Mouse (Mus musculus) macrophage (primary cell): ENCODE measurements around the gene AU040320. TPM values are rescaled to one million over a fixed set of nuclear protein-coding genes. Genes with fewer than 3 reads are reported as not detected.

ENCODE experiments used
- H3K27ac ChIP-seq: fragments of 350-480 bp; formaldehyde crosslinking; 2 replicates; pipeline ENCODE4 v1.9.0; 2021
- H3K36me3 ChIP-seq: fragments of 350-480 bp; formaldehyde crosslinking; 2 replicates; pipeline ENCODE4 v1.9.0; 2021; ENCODE audit errors: inconsistent target
- H3K4me3 ChIP-seq: fragments of 350-480 bp; formaldehyde crosslinking; 2 replicates; pipeline ENCODE4 v1.9.0; 2021; ENCODE audit errors: inconsistent target
- H3K79me2 ChIP-seq: fragments of 350-480 bp; formaldehyde crosslinking; 2 replicates; pipeline ENCODE4 v1.9.0; 2021; ENCODE audit errors: inconsistent target
- WGBS: methylation state at CpG from one replicate; pipeline ENCODE4 v1.1.7; 2026; ENCODE audit warnings: inconsistent platforms; ENCODE audit not compliant: missing documents; 5-methylcytosine and 5-hydroxymethylcytosine counted together
- polyA plus RNA-seq: library from polyadenylated mRNA; stranded (reverse); fragments of 250-400 nt; gene quantifications from 3 replicates; pipeline ENCODE4 v1.2.4, GENCODE M21; 2018; ENCODE audit warnings: inconsistent platforms

The AU040320 gene
- polyA plus RNA-seq, 1 experiment from 2014 or later, result 26.7 TPM

DNA sequence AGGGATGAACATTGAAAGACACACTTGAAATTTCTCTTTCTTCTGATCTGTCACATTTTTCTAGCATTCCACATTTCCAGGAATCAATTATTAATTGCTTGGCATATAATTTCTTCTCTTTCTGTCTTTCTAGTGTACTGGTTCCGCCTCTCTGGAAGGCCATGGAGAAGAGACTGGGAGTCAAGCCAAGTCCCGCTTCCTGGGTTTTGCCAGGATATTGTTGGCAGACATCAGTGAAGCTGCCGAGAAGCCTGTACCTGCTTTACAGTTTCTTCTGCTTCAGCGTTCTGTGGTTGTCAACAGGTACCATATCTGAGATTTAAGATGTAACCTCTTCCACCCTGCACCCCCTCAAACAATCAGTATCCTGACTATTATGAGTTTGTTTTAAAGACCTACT lies 3.4 kb downstream of the AU040320 start:
- no peak overlapping the region for H3K27ac ChIP-seq
- WGBS, result 96% methylated on average over 4 of the region's 4 CpGs
- peaks cover 23% of the 10 kb centered on the region; the same call in 1 of the 2 replicates for H3K79me2 ChIP-seq
- H3K4me3 ChIP-seq, result no peak overlapping the region
- H3K36me3 ChIP-seq, result peaks cover 18% of the 10 kb centered on the region

DNA sequence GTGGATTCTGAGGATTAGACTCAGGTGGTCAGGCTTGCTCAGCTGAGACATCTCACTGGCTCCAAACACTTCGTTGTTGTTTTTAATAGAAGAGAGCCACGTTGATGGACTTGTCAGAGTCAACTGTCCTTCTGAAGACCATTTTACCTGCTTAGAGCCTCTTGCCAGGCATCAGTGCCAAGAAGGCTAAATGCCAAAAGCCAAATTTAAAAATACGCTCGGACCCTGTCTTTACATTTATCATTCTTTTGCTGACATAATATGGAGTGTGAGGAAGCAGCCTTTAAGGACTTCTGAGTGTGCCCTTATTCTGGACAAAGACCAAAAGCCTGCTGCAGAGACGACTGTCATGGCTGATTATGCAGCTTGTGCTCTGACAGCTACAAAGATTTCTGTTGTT lies 5.0 kb downstream of the AU040320 start:
- 90% methylated on average over 5 of the region's 5 CpGs for WGBS
- H3K27ac ChIP-seq, result no peak overlapping the region
- H3K36me3 ChIP-seq, result peaks cover 32% of the 10 kb centered on the region

DNA sequence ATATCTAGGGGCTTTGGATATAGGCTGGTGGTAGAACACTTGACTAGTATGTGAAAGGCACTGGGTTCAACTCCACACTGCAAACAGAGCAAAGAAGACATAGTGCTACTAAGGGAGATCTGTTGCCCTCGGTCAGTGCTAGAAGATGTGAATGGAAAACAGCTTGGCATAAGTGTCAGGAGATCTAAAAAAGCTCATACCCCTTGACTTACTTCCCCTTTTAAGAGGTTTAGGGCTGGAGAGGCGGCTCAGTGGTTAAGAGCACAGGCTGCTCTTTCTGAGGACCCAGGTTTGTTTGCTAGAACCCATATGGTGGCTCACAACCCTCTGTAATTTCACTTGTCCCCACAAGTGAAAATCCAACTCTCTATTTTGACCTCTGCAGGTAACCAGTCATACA lies 6.1 kb downstream of the AU040320 start:
- Histone ChIP-seq H3K36me3 (peaks cover 32% of the 10 kb centered on the region), H3K79me2 (peaks cover 10% of the 10 kb centered on the region; the same call in 1 of the 2 replicates), H3K27ac (no peak overlapping the region), H3K4me3 (no peak overlapping the region)
- 4% methylated on average over 2 of the region's 2 CpGs for WGBS

More for the DNA sequence above, 5.0 kb downstream of the AU040320 start:
- Histone ChIP-seq H3K4me3 (no peak overlapping the region), H3K79me2 (peaks cover 15% of the 10 kb centered on the region; the same call in 1 of the 2 replicates)

DNA sequence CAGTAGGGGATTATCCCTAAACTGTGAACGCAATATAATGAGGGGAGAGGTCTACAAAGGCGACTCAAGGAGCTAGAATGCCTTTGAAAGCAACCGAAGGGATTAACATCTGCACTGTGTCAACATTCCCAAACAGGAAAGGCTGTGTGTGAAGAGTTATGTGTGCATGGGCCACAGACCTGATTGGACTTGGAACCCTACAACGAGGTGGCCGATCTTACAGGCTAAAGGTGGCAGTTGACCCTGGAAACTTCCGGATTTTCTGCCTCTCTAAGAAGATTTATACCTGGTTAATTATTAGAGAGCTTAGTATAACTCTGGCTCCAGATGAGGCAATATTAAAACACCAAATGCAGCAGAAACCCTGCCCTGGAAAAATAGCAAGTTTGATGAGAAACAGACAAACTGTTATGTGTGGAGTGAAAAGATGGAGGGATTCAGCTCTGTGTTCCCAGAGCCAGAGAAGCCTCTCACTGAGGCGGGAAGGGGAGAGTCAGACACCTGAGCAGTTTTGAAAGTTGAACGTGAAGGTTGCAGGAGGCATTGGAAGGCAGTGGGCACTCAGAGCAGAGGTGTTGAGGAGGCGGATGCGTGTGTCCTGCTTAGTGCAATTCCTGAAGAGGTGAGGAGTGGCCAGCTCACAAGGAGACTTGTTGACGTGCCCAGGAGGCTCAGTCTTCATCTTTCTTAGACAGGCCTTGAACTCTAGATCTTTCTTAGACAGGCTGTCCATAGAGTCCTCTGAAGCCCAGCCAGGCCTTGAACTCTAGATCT lies 9.4 kb downstream of the AU040320 start:
- H3K36me3 ChIP-seq, result peaks cover 32% of the 10 kb centered on the region
- H3K27ac ChIP-seq, result no peak overlapping the region
- 91% methylated on average over 11 of the region's 11 CpGs for WGBS

DNA sequence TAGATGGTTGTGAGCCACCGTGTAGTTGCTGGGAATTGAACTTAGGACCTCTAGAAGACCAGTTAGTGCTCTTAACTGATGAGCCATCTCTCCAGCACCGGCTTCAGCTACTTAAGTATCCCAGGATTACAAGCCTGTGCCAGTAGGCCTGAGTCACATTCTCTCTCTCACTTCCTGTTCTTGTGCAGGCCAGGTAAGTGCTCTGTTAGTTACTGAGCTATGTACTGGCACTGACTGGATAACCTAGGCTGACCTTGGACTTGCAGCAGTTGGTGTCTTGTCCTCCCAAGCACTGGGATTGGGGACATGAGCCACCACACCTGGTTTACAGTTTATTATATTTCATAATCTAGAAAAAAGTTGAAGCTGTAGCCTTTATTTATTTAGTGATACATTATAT lies 10.1 kb downstream of the AU040320 start:
- Histone ChIP-seq H3K27ac (no peak overlapping the region), H3K79me2 (no peaks in the 10 kb centered on the region), H3K4me3 (no peak overlapping the region), H3K36me3 (peaks cover 32% of the 10 kb centered on the region)
- 88% methylated on average over 2 of the region's 2 CpGs for WGBS

More for the DNA sequence above, 9.4 kb downstream of the AU040320 start:
- no peaks in the 10 kb centered on the region for H3K79me2 ChIP-seq
- H3K4me3 ChIP-seq, result no peak overlapping the region

DNA sequence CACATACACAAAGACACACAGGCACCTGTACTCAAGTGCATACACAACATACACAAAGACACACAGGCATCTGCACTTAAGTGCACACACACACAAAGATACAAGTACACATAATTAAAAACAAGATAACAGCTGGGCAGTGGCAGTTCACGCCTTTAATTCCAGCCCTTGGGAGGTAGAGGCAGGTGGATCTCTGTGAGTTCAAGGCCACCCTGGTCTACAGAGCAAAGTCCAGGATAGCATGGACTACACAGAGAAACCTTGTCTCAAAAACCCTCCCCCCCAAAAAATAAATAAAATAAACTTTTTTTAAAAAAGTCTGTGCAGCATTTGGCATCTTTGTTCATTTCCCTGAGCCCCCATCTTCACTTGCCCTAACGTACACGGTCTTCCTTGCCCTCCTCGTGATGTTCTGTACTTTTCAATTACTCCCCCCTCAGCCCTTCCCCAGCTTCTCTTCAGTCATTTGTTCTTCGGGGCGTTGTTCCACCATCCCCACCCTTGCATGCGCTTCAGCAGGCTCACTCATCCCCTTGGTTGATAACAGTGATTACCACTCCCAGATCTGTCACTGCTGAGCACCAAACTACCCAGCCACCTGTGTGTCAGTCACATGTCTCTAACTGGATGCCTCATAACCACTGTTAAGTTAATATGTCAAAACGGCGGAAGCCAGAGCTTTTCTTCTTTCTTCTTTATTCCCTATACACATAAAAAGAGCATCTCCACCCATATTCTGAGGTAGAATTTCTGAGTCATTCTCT lies 16.6 kb downstream of the AU040320 start:
- no peak overlapping the region for H3K27ac ChIP-seq
- 95% methylated on average over 9 of the region's 9 CpGs for WGBS
- no peaks in the 10 kb centered on the region for H3K79me2 ChIP-seq
- no peaks in the 10 kb centered on the region for H3K36me3 ChIP-seq
- no peak overlapping the region for H3K4me3 ChIP-seq

DNA sequence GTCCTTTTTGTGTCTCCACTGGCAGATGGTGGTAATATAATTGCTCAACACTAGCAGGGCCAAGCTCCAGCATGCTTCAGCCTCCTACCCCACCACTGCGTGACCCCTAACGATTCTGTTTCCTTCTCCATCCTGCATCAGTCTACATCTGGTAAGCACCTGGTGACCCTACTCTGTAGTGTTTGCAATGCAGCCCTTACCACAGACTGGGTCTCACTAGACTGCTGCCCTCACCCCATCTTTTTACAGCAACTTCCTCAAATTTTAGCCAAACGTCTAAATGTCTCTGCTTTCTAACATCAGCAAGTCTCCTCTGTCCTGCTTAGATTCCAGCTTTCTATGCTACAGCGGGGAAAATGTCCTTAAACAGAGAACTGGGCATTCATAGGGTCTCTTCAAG lies 17.5 kb downstream of the AU040320 start:
- no peaks in the 10 kb centered on the region for H3K36me3 ChIP-seq

DNA sequence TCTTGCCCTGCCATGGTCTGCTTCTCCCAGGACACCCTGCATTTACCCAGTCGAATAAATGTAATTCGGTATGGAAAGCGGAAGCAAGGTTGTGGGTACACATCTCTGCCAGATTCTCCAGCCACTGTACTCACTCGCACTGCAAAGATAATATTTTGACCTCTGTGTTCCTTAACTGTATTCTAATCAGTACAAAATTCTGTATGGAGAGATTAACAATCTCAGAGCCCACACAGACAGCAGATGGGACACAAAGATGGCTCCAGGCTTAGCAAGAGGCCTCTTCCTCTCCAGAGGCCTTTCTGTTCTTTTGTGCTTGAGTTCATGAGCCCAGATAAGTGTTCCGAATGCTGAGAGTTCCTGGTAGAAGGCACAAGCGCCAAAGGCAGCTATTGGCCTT lies 20.5 kb downstream of the AU040320 start:
- WGBS, result 96% methylated on average over 6 of the region's 6 CpGs
- Histone ChIP-seq H3K27ac (no peak overlapping the region), H3K36me3 (no peaks in the 10 kb centered on the region), H3K4me3 (no peak overlapping the region), H3K79me2 (no peaks in the 10 kb centered on the region)

More for the DNA sequence above, 17.5 kb downstream of the AU040320 start:
- 30% methylated on average over 4 of the region's 4 CpGs for WGBS
- H3K4me3 ChIP-seq, result no peak overlapping the region
- H3K27ac ChIP-seq, result no peak overlapping the region
- H3K79me2 ChIP-seq, result no peaks in the 10 kb centered on the region

DNA sequence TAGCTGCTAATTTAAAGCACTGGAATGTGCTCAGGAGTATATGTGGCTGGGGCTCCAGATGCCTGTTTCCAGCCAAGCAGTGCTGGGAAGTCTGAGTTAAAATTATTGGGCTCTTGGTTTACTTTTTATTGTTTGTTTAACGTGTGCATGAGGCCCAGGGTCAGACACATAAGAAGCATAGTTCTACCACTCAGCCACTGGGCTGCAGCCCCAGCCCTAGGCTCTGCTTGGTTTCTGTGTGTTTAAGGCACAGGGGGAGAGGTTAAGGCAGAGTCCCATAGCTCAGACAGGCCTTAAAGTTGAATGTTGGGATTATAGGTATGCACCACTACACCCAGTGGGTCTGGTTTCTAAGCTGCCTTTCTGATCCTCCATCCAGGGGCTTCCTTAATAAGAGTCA lies 21.8 kb downstream of the AU040320 start:
- H3K27ac ChIP-seq, result no peak overlapping the region
- 100% methylated on average over 1 of the region's 1 CpGs for WGBS

DNA sequence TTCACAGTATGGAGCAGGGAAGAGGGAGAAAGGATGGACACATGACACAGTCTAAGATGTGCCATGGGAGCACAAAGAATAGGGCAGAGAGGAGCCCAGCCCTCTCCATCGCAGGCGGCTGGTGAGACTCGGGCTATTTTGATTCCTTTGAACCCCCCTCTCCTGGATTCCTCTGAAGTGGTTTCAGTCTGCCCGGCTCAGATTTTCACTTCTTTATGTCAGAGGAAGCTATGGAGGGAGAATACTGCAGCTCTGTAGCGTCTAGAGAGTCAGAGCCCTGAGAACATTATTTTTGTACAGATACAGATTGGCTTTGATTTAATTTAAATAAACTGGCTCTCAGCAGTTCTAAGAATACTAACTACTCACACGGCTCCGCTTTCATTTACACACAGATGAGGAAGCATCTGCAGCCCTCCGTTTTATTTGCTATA lies 25.8 kb downstream of the AU040320 start:
- H3K36me3 ChIP-seq, result no peaks in the 10 kb centered on the region
- H3K79me2 ChIP-seq, result no peaks in the 10 kb centered on the region
- no peak overlapping the region for H3K27ac ChIP-seq
- no peak overlapping the region for H3K4me3 ChIP-seq
- WGBS, result 83% methylated on average over 8 of the region's 8 CpGs

More for the DNA sequence above, 21.8 kb downstream of the AU040320 start:
- no peak overlapping the region for H3K4me3 ChIP-seq
- H3K79me2 ChIP-seq, result no peaks in the 10 kb centered on the region
- no peaks in the 10 kb centered on the region for H3K36me3 ChIP-seq

DNA sequence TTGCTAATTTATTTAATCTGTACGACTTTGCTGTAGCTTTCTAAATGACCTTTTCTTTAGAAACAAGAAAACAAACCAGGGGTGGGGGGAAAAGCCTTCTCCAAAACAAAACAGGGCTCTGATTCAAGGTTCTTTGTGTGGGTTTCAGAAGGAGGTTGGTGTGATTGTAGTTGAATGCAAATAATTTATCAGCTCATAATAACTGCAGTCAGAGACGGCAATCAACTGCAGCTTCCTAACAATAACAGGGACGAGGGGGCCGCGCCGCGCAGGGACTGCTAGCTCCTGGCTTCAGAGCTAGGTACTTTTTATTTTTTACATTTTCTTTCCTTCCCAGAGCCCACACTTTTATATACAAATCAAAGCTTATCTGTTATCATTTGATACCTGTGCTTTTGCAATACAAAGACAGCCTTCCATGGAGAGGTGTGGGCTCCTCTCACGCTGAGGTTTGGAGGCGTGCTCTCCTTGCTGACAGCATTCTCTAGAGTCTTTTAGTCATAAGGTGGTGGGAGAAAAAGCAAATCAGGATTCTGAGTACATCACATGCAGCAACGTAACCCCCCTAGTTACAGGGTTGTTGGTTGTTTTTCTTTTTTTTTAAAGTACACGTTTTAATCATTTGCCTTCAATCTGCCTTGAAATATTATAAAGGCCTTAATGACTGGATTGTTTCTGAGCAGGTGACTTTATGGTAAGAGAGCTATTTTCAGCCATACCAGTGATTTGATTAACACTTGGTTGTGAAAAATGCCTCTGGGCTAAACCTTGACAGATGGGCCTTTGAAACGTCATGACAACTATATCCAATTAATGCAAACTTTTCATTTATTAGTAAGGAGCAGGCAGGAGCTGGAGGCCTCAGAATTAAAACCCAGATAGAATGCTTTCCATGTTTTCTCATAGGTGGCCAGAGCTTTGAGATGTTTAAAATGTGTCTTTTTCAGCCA lies 26.8 kb downstream of the AU040320 start:
- no peak overlapping the region for H3K4me3 ChIP-seq
- no peak overlapping the region for H3K27ac ChIP-seq
- no peaks in the 10 kb centered on the region for H3K36me3 ChIP-seq
- H3K79me2 ChIP-seq, result no peaks in the 10 kb centered on the region
- WGBS, result 98% methylated on average over 11 of the region's 12 CpGs

DNA sequence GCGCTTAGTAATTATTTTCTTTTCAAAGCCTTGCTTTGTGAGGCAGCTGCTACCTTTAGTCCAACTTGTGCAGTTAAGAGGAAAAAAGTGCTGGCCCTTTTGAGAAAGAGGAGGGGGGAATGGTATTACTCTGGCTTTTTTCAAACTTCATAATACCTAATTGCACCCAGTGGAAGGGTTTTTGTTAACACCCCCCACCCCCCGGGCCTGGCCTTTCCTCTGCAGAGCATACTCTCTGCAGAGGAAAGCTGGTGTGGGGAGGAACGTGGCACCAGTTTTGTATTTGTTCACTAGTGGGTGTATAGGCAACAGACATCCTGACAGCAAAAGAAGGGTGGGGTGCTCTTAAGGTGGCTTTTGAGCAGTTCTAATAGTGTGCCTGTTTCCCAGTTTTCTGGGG lies 28.5 kb downstream of the AU040320 start:
- no peaks in the 10 kb centered on the region for H3K79me2 ChIP-seq
- H3K27ac ChIP-seq, result no peak overlapping the region
- no peak overlapping the region for H3K4me3 ChIP-seq
- WGBS, result 94% methylated on average over 3 of the region's 3 CpGs
- H3K36me3 ChIP-seq, result no peaks in the 10 kb centered on the region

DNA sequence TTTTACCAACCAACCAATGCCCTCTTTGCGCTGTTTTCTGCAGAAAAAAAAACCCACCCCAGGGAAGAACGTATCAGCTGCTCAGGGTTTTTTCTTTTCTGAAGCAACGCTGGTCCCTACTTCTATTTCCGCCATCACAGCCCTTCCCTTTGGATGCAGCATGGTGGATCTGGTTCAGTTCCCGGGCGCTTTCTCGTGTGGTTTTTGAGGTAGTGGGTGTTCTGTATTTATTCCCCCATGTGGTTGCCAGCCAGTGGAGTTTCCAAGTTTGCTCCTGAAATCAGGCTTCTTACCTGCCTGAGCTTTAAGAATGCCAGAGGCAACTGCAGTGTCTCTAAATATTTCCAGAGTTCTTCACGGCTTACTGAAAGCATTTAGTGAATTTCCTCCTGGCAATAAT lies 29.2 kb downstream of the AU040320 start:
- Histone ChIP-seq H3K4me3 (no peak overlapping the region), H3K36me3 (no peaks in the 10 kb centered on the region), H3K27ac (no peak overlapping the region), H3K79me2 (no peaks in the 10 kb centered on the region)
- 94% methylated on average over 8 of the region's 8 CpGs for WGBS

DNA sequence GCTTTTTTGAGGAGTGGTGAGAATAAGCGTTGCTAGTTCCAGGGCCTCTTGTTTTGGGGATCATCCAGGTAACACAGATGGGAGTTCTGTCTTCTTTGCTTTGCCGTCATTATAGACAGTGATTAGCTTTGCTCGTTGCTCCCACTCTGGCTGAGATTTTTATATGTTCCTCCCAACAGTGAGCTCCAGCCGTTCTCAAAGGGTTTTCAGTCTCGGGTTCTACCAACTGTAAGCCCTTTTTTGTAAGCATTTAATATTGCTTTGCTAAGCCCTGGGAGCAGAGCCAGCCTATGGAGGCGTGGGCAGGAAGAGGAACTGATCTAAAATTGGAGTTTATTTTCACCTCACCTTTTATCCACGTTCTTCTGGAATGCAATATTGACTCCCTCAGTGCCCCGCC lies 29.7 kb downstream of the AU040320 start:
- Histone ChIP-seq H3K4me3 (no peak overlapping the region), H3K36me3 (no peaks in the 10 kb centered on the region), H3K79me2 (no peaks in the 10 kb centered on the region), H3K27ac (no peak overlapping the region)
- WGBS, result 82% methylated on average over 8 of the region's 8 CpGs
